Mouse (Mus musculus) activated CD4-positive, CD25-positive, alpha-beta regulatory T cell, adult 4 months (primary cell): ENCODE measurements around the gene Calcoco1. TPM values are rescaled to one million over a fixed set of nuclear protein-coding genes. Genes with fewer than 3 reads are reported as not detected.
"Not testable (repeated sequence)": the region's sequence is repeated elsewhere in the genome, so short reads cannot be mapped to it uniquely, and the experiment has no call there.

Experiments
- ATAC-seq: one replicate; pipeline ENCODE4 v1.8.0; 2017
- polyA plus RNA-seq, 2 experiments: library from polyadenylated mRNA; unstranded; fragments of 100-300 nt; shearing (Covaris generic); gene quantifications; one replicate each; pipeline ENCODE4 v1.2.1; 2017

The Calcoco1 gene
- polyA plus RNA-seq, 2 experiments from 2014 or later: 26.1 to 39.2 TPM

DNA sequence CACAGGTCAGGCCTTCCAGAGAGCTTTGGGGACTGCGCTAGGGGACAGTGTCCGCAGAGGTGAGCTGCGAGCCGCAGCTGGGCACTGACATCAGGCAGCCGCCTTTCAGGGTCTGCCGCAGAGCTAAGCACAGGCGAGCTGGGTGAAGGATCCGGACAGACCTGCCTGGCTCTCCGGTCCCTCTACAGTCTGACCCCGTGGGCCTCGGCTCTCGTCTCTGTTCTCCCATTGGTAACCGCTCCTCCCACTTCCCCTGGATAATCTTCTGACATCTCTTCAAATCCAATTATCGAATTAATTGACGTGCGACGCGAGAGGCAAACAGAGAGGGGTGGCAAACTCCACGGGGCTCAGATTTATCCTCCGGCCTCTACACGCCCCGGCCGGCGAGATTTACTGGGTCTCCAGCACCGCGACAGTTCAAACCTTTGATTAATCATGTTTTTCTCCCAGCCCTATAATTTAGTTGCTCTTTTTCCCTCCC is 29.6 kb downstream of the Calcoco1 start:
- no peak for ATAC-seq

DNA sequence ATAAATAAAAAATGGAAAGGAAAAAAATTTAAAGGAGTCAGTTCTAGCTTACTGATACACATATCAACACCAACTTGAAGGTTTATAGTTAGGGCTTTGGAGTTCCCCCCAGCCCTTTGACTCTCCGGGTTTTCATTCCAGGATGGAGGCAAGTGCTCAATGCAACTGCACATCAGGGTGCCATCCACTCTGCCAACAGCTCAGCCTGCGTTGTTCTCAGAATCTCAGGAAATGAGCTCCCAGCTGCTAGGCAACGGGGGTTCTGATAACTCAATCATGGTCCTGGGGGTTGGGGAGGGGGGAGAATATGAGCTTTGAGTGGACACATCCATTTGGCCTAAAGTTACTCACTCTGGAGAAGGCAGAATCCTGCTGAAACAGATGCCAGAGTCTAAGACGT is 36.2 kb downstream of the Calcoco1 start:
- ATAC-seq: no peak

DNA sequence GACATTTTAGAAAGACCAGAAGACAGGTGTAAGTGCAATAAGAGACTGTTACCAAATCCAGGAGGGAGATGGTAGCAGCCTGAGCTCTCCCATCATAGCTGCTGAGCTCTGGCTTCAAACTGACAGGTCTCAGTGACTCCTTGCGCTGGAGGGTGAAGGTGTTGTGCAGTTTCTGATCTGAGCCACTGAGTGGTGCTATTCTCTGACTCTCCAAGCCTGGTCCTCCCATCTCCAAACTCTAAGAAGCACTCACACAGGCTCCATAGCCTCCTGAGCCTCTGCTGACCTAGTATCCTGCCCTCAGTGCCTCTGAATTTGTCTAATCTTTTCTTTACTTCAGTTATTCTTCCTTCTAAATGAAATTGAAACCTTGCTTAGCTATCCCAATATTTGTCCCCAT is 38.3 kb downstream of the Calcoco1 start:
- ATAC-seq: no peak

DNA sequence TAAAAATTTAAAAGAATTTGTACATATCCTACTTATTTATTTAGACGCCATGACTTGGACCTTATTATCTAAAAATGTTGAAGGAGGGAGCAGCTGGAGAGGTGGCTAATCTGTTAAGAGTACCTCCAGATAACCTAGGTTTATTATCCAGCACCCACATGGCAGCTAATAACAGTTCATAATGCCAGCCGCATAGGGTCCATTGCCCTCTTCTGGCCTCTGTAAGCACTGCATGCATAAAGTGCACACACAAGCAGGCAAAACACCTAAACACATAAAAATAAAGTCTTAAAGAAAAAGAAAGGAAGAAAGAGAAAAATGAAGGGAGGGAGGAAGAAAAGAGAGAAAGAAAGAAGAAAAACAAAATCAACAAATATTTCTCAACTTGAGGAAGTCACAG is 45.6 kb downstream of the Calcoco1 start:
- no peak for ATAC-seq

DNA sequence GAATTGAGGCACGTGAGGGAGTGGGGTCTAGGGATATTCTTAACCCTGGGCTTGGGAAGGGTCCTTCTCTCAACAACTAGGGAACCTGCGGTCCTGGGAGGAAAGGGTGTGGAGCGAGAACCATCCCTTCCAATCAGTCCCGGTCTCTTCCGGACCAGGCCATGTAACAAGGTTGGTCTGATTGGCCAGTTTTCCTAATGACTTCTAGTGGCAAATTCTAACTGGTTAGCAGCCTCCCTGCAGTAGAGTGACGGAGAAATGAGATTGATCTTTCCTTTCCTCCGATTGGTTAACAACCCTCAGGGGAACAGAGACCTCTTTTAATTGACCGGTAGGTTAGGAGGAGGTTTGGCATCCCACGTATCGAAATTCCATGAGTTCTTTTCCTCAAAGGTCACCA is 48.4 kb downstream of the Calcoco1 start:
- ATAC-seq: no peak

DNA sequence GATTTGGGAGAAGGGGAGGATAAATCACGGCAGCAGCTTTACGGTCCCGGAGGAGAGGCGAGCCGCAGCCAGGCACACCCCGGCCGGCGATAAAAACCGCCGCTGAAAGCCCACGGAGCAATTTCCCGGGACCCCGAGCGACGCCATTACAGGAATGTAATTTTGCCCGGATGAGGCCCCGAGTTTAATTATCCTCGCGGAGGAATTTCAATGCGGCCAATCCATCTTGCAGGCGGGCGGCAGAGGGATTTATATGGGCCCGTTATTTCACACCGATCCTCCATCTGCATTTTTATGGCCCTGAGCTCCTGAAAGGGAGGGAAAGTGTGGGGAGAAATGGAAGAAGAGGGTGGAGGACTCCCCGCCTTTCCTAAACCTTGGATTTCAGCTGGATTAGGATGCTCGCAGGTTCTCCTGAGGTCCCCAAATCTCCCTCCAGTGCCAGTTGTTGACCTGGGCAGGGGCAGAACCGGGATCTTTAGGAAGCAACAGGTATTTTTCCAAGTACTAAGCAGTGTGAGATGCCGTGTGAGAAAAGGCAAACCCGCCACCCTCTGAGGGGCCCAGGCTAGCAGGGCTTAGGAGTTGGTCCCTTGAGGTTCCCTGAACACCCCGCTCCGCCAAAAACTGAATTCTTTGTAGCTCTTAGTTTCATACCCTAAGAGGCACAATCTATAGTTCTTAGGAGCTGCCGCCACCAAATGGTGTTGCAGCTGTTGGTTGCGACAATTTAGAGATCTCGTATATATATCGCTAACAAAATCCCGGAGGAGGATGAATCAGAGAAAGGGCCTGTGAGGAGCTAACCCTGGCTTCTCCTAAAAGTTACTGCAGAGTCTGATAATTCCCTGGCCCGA is 49.5 kb downstream of the Calcoco1 start, which contains the start of gene Atp5g2:
Gene Atp5g2, minus strand, starts transcription at position 138 of the 857 bp plus-strand sequence.
- no peak for ATAC-seq

DNA sequence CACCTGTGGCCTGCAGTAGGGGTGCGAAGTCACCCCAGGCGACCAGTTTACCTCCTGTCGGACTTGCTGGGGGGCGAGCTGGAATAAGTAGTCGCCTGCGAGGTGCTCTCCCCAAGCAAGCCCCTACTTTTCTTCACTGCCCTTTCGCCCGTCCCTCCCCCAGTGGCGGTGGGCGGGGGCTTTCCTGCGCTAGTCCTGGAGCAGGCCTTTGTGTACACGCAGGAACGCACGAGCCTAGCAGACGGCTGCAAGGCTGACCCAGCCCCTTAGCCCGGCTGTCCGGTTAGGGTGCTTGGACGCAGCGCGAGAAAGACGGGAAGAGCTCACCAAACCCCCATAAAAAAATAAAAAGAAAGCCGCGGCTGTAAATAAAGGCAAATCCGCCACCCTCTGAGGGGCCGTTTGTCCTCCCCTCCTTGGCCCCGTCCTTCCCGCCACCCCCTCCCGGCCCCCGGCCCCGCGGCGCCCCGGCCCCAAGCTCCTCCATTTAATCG is 50.2 kb downstream of the Calcoco1 start:
- ATAC-seq: no peak

DNA sequence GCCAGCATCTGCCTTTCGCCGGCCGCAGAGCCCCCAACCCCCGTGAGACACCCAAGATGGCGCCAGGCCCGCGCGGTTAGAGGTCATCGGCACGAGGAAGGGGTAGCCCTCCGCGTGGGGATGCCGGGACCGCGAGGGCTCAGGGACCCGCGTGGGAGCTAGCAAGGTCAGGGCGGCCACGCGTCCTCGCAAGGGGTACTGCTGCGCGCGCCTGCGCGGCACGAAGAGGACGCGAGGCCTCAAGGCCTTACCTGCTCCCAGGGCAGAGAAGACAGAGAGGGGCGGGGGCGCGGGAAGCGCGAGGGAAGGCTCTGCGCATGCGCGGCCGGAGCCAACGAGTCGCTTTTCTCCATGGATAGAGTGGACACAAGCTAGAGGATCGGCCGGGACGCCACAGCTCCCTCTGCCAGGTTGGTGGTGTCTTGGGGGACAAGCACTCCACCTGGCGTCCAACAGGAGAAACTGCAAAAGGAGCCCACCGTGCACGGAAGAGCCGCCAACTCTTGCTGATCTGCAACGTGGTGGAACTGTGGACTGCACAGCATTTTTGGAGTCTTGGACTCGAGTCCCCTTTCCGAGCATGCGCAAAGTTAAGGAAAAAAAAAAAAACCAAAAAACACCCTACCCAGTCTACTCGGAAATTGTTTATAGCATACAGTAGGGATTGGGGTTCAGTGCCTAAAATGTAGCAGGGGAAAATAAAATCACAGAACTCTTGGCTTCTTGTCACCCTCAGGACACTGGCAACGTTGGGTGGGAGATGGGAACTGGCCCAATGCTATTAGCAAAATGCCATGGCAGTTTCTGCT is 51.0 kb downstream of the Calcoco1 start:
- peak; percentile 94 for ATAC-seq

DNA sequence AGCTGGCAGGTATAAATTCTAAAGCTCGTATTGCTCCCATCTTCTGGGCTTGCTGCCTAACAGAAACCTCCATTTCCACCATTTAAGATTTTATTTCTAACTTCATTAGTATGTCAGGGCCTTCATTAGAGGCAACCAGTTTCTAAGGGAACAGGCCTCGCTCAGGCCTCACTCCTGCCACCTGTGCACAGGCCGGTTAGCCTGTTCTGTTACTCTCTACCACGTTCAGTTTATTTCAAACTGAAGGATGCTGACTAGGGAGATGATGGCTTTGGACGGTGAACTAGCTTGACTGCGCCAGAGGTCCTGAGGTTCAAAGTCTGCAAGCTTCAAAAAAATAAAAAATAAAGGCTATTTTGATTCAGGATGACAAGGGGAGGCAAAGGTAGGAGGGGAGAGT is 51.7 kb downstream of the Calcoco1 start:
- no peak for ATAC-seq

DNA sequence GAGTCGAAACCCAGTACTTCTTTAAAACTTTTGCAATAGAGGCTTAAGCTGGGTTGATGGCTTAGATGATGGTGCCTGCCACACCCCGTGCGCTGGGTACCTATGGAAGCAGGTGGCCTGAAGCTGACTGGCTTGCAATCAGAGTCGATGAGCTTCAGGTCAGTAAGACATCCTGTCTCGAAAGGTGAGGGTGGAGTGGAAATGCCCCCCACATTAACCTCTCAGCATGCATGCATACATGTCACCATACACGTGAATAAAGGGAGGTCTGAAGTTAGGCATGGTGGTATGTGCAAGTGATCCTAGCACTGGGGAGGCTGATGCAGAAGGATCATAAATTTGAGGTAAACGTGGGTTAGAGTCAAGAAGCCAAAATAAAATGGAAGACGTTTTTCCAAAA is 52.4 kb downstream of the Calcoco1 start:
- no peak for ATAC-seq

DNA sequence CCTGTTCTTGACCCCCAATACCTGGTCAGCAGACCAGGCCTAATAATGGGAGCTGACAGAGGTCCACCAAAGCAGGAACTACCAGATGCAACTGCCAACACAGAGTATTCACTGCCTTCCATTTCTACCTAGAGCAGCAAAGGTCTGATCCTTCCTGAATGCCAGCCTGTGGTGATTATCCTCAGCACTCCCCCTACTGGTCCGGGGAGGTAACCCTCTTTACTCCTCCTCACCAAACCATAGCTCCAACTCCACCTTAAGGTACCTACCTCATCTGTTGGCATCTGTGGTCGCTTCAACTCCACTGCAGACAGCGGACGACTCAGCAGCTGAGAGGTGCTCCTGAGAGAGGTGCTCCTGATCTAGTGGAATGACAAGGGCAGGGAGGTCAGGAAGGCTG is 56.5 kb downstream of the Calcoco1 start:
- peak; percentile 61 for ATAC-seq

DNA sequence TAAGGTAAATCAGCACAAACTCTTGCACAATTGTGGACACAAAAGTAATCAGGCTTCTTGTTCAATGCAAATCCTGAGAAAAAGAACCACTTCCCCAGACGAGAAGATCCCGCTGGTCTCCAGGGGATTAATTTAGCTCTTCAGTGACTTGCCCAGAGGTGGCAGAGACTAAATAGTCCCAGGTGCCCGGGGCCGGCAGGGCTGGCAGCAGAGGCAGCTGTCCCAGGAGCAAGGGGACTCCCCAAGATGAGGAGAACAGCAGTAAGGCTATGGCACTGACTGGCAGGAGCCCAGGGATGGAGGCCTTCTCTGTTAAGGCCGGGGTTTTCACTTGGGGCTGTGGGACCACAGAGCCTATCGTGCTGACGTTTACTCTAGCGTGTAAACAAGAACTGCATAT is 58.2 kb downstream of the Calcoco1 start:
- no peak for ATAC-seq

DNA sequence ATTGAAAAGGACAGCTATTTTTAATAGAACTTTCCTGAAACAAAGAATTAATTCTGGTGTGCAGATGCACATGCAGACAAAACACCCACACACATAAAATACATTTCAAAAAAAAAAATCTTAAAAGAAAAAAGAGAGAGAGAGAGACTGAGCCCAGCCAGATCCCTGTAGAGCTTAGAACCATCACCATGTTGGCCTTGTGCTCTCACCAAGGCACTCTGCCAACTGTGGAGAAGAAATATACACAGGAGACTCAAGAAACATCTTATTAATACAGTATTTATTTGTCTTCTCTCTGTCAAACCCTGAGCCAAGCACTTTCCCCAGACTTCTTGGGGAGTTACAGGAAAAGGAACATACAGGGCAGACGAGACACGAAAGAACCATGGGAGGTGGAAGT is 59.4 kb downstream of the Calcoco1 start:
- not testable (repeated sequence) for ATAC-seq

DNA sequence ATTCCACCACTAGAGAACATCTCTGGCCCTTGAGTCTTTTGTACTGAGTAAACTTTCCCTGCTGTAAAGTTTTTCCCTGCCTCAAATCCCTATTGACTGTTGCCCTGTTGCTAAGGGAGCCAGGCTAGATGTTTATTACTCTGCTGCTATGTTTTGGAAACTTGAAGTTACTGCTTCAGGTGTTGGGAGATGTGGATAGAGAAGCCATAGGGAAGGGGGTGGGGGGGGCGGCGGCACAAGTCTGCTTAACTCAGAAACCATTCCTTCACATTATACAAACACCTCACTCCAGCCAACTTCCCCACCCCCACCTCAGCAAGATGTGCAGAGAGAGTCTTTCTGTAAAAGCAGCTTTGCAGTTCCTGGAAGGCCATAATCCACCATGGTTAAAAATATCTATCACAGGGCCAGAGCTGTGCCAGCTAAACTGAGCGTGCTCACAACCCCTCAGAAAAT is 64.0 kb downstream of the Calcoco1 start:
- no peak for ATAC-seq

Other genes starting within 250 kb of the Calcoco1 start
- not detected for gene Gm10337, start 218.5 kb downstream of the Calcoco1 start, polyA plus RNA-seq
- gene Map3k12, start 205.1 kb downstream of the Calcoco1 start, polyA plus RNA-seq: 1 to 10 TPM; 5.5 to 6.2 TPM
- 10 to 100 TPM; 25.3 to 25.9 TPM for gene Tarbp2, start 204.0 kb downstream of the Calcoco1 start, polyA plus RNA-seq
- 1 to 10 TPM; 3.7 to 5.7 TPM for gene Npff, start 197.2 kb downstream of the Calcoco1 start, polyA plus RNA-seq
- gene Gm28047, start 97.1 kb downstream of the Calcoco1 start, polyA plus RNA-seq: 1 to 10 TPM in 1 of 2 experiments, not detected in 1; 1.5 TPM
- gene Atf7, start 96.7 kb downstream of the Calcoco1 start, polyA plus RNA-seq: 10 to 100 TPM; 32.4 to 36.5 TPM
- 100 to 1,000 TPM in 1 of 2 experiments, 10 to 100 TPM in 1; 48.2 to 100 TPM for gene Atp5g2, start 49.8 kb downstream of the Calcoco1 start, polyA plus RNA-seq
- not detected for gene Hoxc13, start 198.9 kb upstream of the Calcoco1 start, polyA plus RNA-seq
- not detected for gene Hoxc12, start 214.6 kb upstream of the Calcoco1 start, polyA plus RNA-seq
- not detected for gene Hoxc11, start 232.2 kb upstream of the Calcoco1 start, polyA plus RNA-seq
- not detected for gene Hoxc10, start 244.6 kb upstream of the Calcoco1 start, polyA plus RNA-seq
- not detected for gene Hoxc5, start 245.3 kb upstream of the Calcoco1 start, polyA plus RNA-seq